Mouse (Mus musculus) right cerebral cortex, postnatal 14 days (tissue): ENCODE measurements around the gene Dennd6a.

ENCODE experiments used
- DNase-seq: peaks from one replicate; pipeline ENCODE4 v3.0.0; 2022

Dennd6a gene

GRCm38 (mm10) chr14:26576255-26576780, 2.7 kb downstream of the Dennd6a start:
- no peak for DNase-seq

- no peak for DNase-seq
Measured at GRCm38 (mm10) chr14:26578791-26579191, 5.1 kb downstream of the Dennd6a start.

GRCm38 (mm10) chr14:26579346-26580343, 6.0 kb downstream of the Dennd6a start:
- peak; percentile 85 for DNase-seq

GRCm38 (mm10) chr14:26583645-26584044, 10.0 kb downstream of the Dennd6a start:
- DNase-seq = no peak

- no peak for DNase-seq
Measured at GRCm38 (mm10) chr14:26587116-26587515, 13.5 kb downstream of the Dennd6a start.

- DNase-seq = no peak
Measured at GRCm38 (mm10) chr14:26591353-26591752, 17.7 kb downstream of the Dennd6a start.

GRCm38 (mm10) chr14:26593281-26593895, 19.7 kb downstream of the Dennd6a start:
- no peak for DNase-seq

- no peak for DNase-seq
Measured at GRCm38 (mm10) chr14:26595167-26595566, 21.5 kb downstream of the Dennd6a start.

GRCm38 (mm10) chr14:26595695-26596365, 22.2 kb downstream of the Dennd6a start:
- no peak for DNase-seq

GRCm38 (mm10) chr14:26605354-26605753, 31.7 kb downstream of the Dennd6a start:
- no peak for DNase-seq

GRCm38 (mm10) chr14:26609674-26610073, 36.0 kb downstream of the Dennd6a start:
- DNase-seq = no peak

- DNase-seq = no peak
Measured at GRCm38 (mm10) chr14:26610689-26611088, 37.0 kb downstream of the Dennd6a start.

- no peak for DNase-seq
Measured at GRCm38 (mm10) chr14:26625301-26625700, 51.6 kb downstream of the Dennd6a start.

GRCm38 (mm10) chr14:26626605-26627140, 53.0 kb downstream of the Dennd6a start:
- DNase-seq = no peak

GRCm38 (mm10) chr14:26637025-26637850, 63.6 kb downstream of the Dennd6a start:
- no peak for DNase-seq

- peak; percentile 97 for DNase-seq
Measured at GRCm38 (mm10) chr14:26637851-26638707, 64.4 kb downstream of the Dennd6a start, which contains the start of gene Arf4. Gene Arf4 (plus strand): TSS chr14:26638074.

GRCm38 (mm10) chr14:26638708-26639084, 65.0 kb downstream of the Dennd6a start:
- DNase-seq = peak; percentile 34

GRCm38 (mm10) chr14:26639251-26639650, 65.6 kb downstream of the Dennd6a start:
- DNase-seq = no peak

GRCm38 (mm10) chr14:26639961-26640360, 66.3 kb downstream of the Dennd6a start:
- no peak for DNase-seq

GRCm38 (mm10) chr14:26643006-26643624, 69.5 kb downstream of the Dennd6a start:
- no peak for DNase-seq
